Mouse (Mus musculus) liver, adult 2 months (tissue): Measurements from ENCODE around the gene Ska3.

Source experiments
- CTCF ChIP-seq: fragments of 200-500 bp; IDR thresholded peaks from 2 replicates; pipeline ENCODE4 v1.5.1; 2011; ENCODE audit warnings: low read depth, low read length, control low read depth
- POLR2A ChIP-seq: fragments of 200-500 bp; IDR thresholded peaks from 2 replicates; pipeline ENCODE4 v1.6.1; 2011; ENCODE audit warnings: low read length, control low read depth; ENCODE audit not compliant: insufficient read depth; ENCODE audit errors: extremely low read depth

DNA sequence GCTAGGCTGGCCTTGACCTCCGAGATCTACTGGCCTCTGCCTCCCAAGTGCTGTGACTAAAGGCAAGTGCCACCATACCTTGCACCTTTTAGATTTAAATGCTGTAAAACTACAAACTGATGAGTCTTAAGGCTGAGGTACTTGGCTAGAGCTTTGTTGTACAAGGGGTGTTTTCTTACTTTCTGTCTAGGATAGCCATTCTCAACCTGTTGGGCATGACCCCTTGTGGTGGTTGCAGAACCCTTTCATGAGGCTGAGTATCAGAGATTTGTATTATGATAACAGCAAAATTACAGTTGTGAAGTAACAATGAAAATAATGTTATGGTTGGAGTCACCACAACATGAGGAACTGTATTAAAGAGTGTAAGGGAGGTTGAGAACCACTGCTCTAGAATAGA is 1.3 kb upstream of the Ska3 start:
- no peak for TF ChIP-seq CTCF
- no peak for TF ChIP-seq POLR2A
